Mouse (Mus musculus) thymus, postnatal 4 days (tissue): Measurements from ENCODE around the gene Hoxb3.

Experiments
- DNase-seq: peaks from one replicate; pipeline ENCODE4 v3.0.0; 2021

Gene Hoxb3

GRCm38 (mm10) chr11:96342576-96342930 is 19.4 kb downstream of the Hoxb3 start:
- no peak for DNase-seq

GRCm38 (mm10) chr11:96343206-96343745 is 20.1 kb downstream of the Hoxb3 start:
- DNase-seq = no peak

- DNase-seq = no peak
Observed at GRCm38 (mm10) chr11:96344061-96344877, 21.1 kb downstream of the Hoxb3 start.

GRCm38 (mm10) chr11:96344878-96345159 is 21.7 kb downstream of the Hoxb3 start:
- DNase-seq = no peak

- DNase-seq = no peak
Observed at GRCm38 (mm10) chr11:96345220-96345892, 22.2 kb downstream of the Hoxb3 start.

- peak; percentile 36 for DNase-seq
Observed at GRCm38 (mm10) chr11:96345893-96346806, 23.0 kb downstream of the Hoxb3 start.

- DNase-seq = no peak
Observed at GRCm38 (mm10) chr11:96346916-96347520, 23.9 kb downstream of the Hoxb3 start.

- DNase-seq = no peak
Observed at GRCm38 (mm10) chr11:96347717-96348116, 24.6 kb downstream of the Hoxb3 start.

GRCm38 (mm10) chr11:96348141-96348928 is 25.2 kb downstream of the Hoxb3 start:
- DNase-seq = no peak

- no peak for DNase-seq
Observed at GRCm38 (mm10) chr11:96348988-96349387, 25.9 kb downstream of the Hoxb3 start.

- no peak for DNase-seq
Observed at GRCm38 (mm10) chr11:96349491-96350340, 26.6 kb downstream of the Hoxb3 start.

- no peak for DNase-seq
Observed at GRCm38 (mm10) chr11:96350341-96350624, 27.2 kb downstream of the Hoxb3 start, which contains the start of gene Hoxb2. Hoxb2 (plus strand) TSS chr11:96350525.

- no peak for DNase-seq
Observed at GRCm38 (mm10) chr11:96350791-96351190, 27.7 kb downstream of the Hoxb3 start.

- no peak for DNase-seq
Observed at GRCm38 (mm10) chr11:96351312-96351711, 28.2 kb downstream of the Hoxb3 start.

GRCm38 (mm10) chr11:96351831-96352230 is 28.7 kb downstream of the Hoxb3 start:
- DNase-seq = no peak

- peak; percentile 59 for DNase-seq
Observed at GRCm38 (mm10) chr11:96352691-96353521, 29.8 kb downstream of the Hoxb3 start.

GRCm38 (mm10) chr11:96353522-96353841 is 30.4 kb downstream of the Hoxb3 start:
- DNase-seq = no peak

- DNase-seq = no peak
Observed at GRCm38 (mm10) chr11:96353939-96354338, 30.8 kb downstream of the Hoxb3 start.

- DNase-seq = no peak
Observed at GRCm38 (mm10) chr11:96354376-96354775, 31.2 kb downstream of the Hoxb3 start.

GRCm38 (mm10) chr11:96354801-96355311 is 31.7 kb downstream of the Hoxb3 start:
- DNase-seq = no peak
